ENCODE assay signal across 21 mouse cellular contexts in the genomic region with DNA sequence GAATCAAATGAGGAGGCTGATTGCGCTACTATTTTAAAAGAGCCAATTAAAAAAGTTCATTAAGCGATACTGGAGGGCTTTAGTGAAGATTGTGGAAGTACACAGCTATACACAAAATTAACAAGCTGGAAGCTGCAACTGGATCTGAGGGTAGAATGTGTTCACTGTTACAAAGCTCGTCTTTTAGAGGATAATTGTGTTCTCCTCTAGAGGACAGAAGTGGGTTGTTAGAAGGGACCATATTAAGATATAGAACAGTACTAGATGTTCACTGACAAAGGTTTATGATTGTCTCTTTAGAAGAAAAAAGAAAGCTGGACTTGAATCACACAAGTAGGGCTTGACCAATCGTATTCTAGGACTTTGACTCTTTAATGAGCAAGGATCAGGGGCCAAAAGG. TPM values are rescaled to one million over a fixed set of nuclear protein-coding genes. Genes with fewer than 3 reads are reported as not detected.
DNase-seq lines count a peak whose midpoint lies in the region; ATAC-seq and TF ChIP-seq lines count a peak whose summit lies in the region.
"Had no signal": no experiment of that assay in that cellular context is flagged by ENCODE, and none has a peak within 500 bp of the region (broad histone marks: within the 10 kb centered on the region; RNA-seq: fewer than 3 reads in every experiment).

No protein-coding gene starts in this region.

- H3K27ac ChIP-seq in kidney, adult 2 months (ENCODE audit: insufficient read depth, low read depth, low read length) = no peak overlapping the region
- no peak overlapping the region for H3K27ac ChIP-seq in kidney, embryonic 15.5 days
- no peak overlapping the region for H3K27ac ChIP-seq in CH12.LX (ENCODE audit: insufficient read depth, low read depth)
- H3K27ac ChIP-seq: embryonic facial prominence, embryonic 13.5 days; forebrain, embryonic 15.5 days; gastrocnemius, adult 2 months; heart, embryonic 10.5 days; hindbrain, embryonic 13.5 days had no signal

- ATAC-seq in frontal cortex, adult (ENCODE audit: low TSS enrichment) = peak; percentile 80
- no peak for ATAC-seq in kidney, embryonic 15.5 days (replicated peaks; ENCODE audit: low FRiP score)
- ATAC-seq: forebrain, embryonic 15.5 days had no signal

- H3K4me1 ChIP-seq in kidney, adult 2 months (ENCODE audit: control insufficient read depth, insufficient read depth, low read length) = no peaks in the 10 kb centered on the region
- peaks cover 4% of the 10 kb centered on the region; the same call in 1 of the 2 replicates for H3K4me1 ChIP-seq in kidney, embryonic 15.5 days
- no peaks in the 10 kb centered on the region for H3K4me1 ChIP-seq in CH12.LX (ENCODE audit: control insufficient read depth in 1 of 2, insufficient read depth in 2 of 2)
- H3K4me1 ChIP-seq: forebrain, embryonic 15.5 days; hindbrain, embryonic 13.5 days had no signal

- no peak for DNase-seq in frontal cortex, postnatal 36 days (ENCODE audit: low spot score in 2 of 2)
- peak; percentile 33 for DNase-seq in kidney, adult 2 months
- DNase-seq in CH12.LX (ENCODE audit: extremely low read depth) = no peak
- DNase-seq in brain, embryonic 14.5 days (ENCODE audit: low read depth) = peak; percentile 66
- no peak for DNase-seq in urinary bladder, postnatal 36 days (ENCODE audit: low spot score in 2 of 2)
- DNase-seq: adrenal gland, adult 8-10 months; adrenal gland, postnatal 36 days; cerebellum, adult 11-12 months; cerebellum, adult 9-11 months; cerebellum, postnatal 36 days; gastrocnemius, adult 2 months; gastrocnemius, postnatal 36 days; heart, adult 11 months; heart, postnatal 14 days; kidney, adult 11 months had no signal

- H3K4me3 ChIP-seq in kidney, adult 2 months (ENCODE audit: insufficient read depth, low read depth, low read length) = no peak overlapping the region
- no peak overlapping the region for H3K4me3 ChIP-seq in kidney, embryonic 15.5 days (replicated peaks)
- no peak overlapping the region for H3K4me3 ChIP-seq in CH12.LX (replicated peaks in 1 of 3; ENCODE audit: low read depth in 2 of 3, low read length in 2 of 3, poor library complexity in 1 of 3)
- H3K4me3 ChIP-seq: embryonic facial prominence, embryonic 13.5 days; forebrain, embryonic 15.5 days; gastrocnemius, adult 2 months; heart, embryonic 10.5 days; hindbrain, embryonic 13.5 days had no signal

- TF ChIP-seq RAD21 in CH12.LX (IDR thresholded peaks at IDR 0.05; ENCODE audit: low read depth, low read length) = peak; percentile 4

- no peaks in the 10 kb centered on the region for H3K79me2 ChIP-seq in CH12.LX (replicated peaks; ENCODE audit: control insufficient read depth, extremely low read depth, insufficient read depth, poor library complexity, severe bottlenecking)

- H3K9ac ChIP-seq in kidney, embryonic 15.5 days = no peak overlapping the region
- H3K9ac ChIP-seq in CH12.LX (ENCODE audit: insufficient read depth, low read depth) = no peak overlapping the region
- H3K9ac ChIP-seq: embryonic facial prominence, embryonic 13.5 days; forebrain, embryonic 15.5 days; hindbrain, embryonic 13.5 days had no signal

- 86% methylated on average over 4 of the region's 4 CpGs for WGBS in kidney, adult 2 months
- WGBS in kidney, embryonic 15.5 days = 76% methylated on average over 4 of the region's 4 CpGs

- TF ChIP-seq POLR2A in kidney, adult 2 months (IDR thresholded peaks at IDR 0.05; ENCODE audit: low read depth, low read length) = no peak
- TF ChIP-seq POLR2A in CH12.LX (IDR thresholded peaks at IDR 0.05; ENCODE audit: low read depth, low read length) = no peak
- TF ChIP-seq POLR2A in brain, embryonic 14.5 days (IDR thresholded peaks at IDR 0.05; ENCODE audit: borderline replicate concordance, extremely low read depth, insufficient read depth, insufficient read length, poor library complexity, severe bottlenecking) = no peak

- no peaks in the 10 kb centered on the region; the same call in 1 of the 2 replicates for H3K27me3 ChIP-seq in kidney, adult 2 months (replicated peaks; ENCODE audit: control insufficient read depth, insufficient read depth, low read length)
- H3K27me3 ChIP-seq in kidney, embryonic 15.5 days = no peaks in the 10 kb centered on the region
- H3K27me3 ChIP-seq in CH12.LX (replicated peaks) = no peaks in the 10 kb centered on the region
- H3K27me3 ChIP-seq: embryonic facial prominence, embryonic 13.5 days; forebrain, embryonic 15.5 days had no signal

- H3K9me3 ChIP-seq in kidney, embryonic 15.5 days (replicated peaks) = no peaks in the 10 kb centered on the region
- H3K9me3 ChIP-seq in CH12.LX (replicated peaks; ENCODE audit: low read length) = no peaks in the 10 kb centered on the region
- H3K9me3 ChIP-seq: embryonic facial prominence, embryonic 13.5 days; forebrain, embryonic 15.5 days; heart, embryonic 10.5 days; hindbrain, embryonic 13.5 days had no signal

- no peaks in the 10 kb centered on the region for H3K36me3 ChIP-seq in kidney, adult 2 months (ENCODE audit: control insufficient read depth, insufficient read depth, low read length)
- no peaks in the 10 kb centered on the region for H3K36me3 ChIP-seq in kidney, embryonic 15.5 days
- H3K36me3 ChIP-seq in CH12.LX (replicated peaks in 1 of 2; ENCODE audit: control insufficient read depth in 1 of 2, insufficient read depth in 1 of 2, low read length in 1 of 2) = no peaks in the 10 kb centered on the region
- H3K36me3 ChIP-seq: embryonic facial prominence, embryonic 13.5 days; forebrain, embryonic 15.5 days; heart, embryonic 10.5 days; hindbrain, embryonic 13.5 days had no signal

- H3K4me2 ChIP-seq in kidney, embryonic 15.5 days = no peak overlapping the region
- no peak overlapping the region for H3K4me2 ChIP-seq in CH12.LX (ENCODE audit: insufficient read depth, low read depth, poor library complexity, severe bottlenecking)
- H3K4me2 ChIP-seq: embryonic facial prominence, embryonic 13.5 days; forebrain, embryonic 15.5 days; hindbrain, embryonic 13.5 days had no signal

- in situ Hi-C loops in CH12.LX (cut with MboI; ENCODE audit: low pct_ligation_motif_present, low pct_unique_long_range_greater_than_20kb, low sequenced_read_pairs) = no loop called here

- dilution Hi-C loops in CH12.LX (cut with MboI; ENCODE audit: extremely low pct_ligation_motif_present, extremely low pct_unique_long_range_greater_than_20kb, low sequenced_read_pairs) = no loop called here

- TF ChIP-seq EP300 in CH12.LX (IDR thresholded peaks at IDR 0.05; ENCODE audit: low read length) = no peak

- TF ChIP-seq CTCF in kidney, adult 2 months (conservative IDR thresholded peaks at IDR 0.05; ENCODE audit: insufficient read depth, insufficient read length, low read depth, low read length) = no peak
- TF ChIP-seq CTCF in CH12.LX (conservative IDR thresholded peaks at IDR 0.05 in 1 of 2, IDR thresholded peaks at IDR 0.05 in 1 of 2; ENCODE audit: low read depth in 2 of 2, low read length in 2 of 2) = no peak
- no peak for TF ChIP-seq CTCF in brain, embryonic 14.5 days (IDR thresholded peaks at IDR 0.05; ENCODE audit: borderline replicate concordance, extremely low read depth, insufficient read depth, insufficient read length)

TF ChIP-seq in CH12.LX, 34 proteins besides CTCF, POLR2A, EP300 and RAD21:
- no peak for TF ChIP-seq TCF12 (IDR thresholded peaks at IDR 0.05; ENCODE audit: low read depth, low read length)

RNA-seq across cellular contexts. Expression of gene Lpp, which starts 27.4 kb away (rescaled TPM):
- polyA plus RNA-seq in kidney, adult 2 months (2012; rRNA removed) = 15.9 and 20.2 TPM in 2 replicates
- polyA plus RNA-seq in kidney, embryonic 15.5 days (2015; fragmentation: Nextera tagmentation; extraction: Ambion mirVana) = 50.8 and 58.6 TPM in 2 replicates
- total RNA-seq in CH12.LX (2012; rRNA removed) (0.68 and 0.80 TPM in 2 replicates), CH12.LX (2014; rRNA removed) (0.57 and 0.64 TPM in 2 replicates)
- 0.91 and 1.2 TPM in 2 replicates for polyA plus RNA-seq in CH12.LX (2012; ENCODE audit: insufficient read length, low read depth)
- 3.6 and 5.4 TPM in 2 replicates for polyA plus RNA-seq in brain, embryonic 14.5 days (2012; rRNA removed)

Comparison
In these comparisons a context has a peak if more than half of its experiments do, and no peak if none do; other contexts are left out.
1. DNase-seq: peak in kidney, adult 2 months (single experiment) and brain, embryonic 14.5 days (single experiment); none in frontal cortex, postnatal 36 days (0 of 2), CH12.LX (single experiment) and urinary bladder, postnatal 36 days (0 of 2).